Mouse (Mus musculus) retina, postnatal 7 days (tissue): ENCODE results near the gene Klhl11.

Experiments
- DNase-seq: peaks from one replicate; pipeline ENCODE4 v3.0.0-alpha.2; 2012; ENCODE audit warnings: low read depth, low spot score

The Klhl11 gene

DNA sequence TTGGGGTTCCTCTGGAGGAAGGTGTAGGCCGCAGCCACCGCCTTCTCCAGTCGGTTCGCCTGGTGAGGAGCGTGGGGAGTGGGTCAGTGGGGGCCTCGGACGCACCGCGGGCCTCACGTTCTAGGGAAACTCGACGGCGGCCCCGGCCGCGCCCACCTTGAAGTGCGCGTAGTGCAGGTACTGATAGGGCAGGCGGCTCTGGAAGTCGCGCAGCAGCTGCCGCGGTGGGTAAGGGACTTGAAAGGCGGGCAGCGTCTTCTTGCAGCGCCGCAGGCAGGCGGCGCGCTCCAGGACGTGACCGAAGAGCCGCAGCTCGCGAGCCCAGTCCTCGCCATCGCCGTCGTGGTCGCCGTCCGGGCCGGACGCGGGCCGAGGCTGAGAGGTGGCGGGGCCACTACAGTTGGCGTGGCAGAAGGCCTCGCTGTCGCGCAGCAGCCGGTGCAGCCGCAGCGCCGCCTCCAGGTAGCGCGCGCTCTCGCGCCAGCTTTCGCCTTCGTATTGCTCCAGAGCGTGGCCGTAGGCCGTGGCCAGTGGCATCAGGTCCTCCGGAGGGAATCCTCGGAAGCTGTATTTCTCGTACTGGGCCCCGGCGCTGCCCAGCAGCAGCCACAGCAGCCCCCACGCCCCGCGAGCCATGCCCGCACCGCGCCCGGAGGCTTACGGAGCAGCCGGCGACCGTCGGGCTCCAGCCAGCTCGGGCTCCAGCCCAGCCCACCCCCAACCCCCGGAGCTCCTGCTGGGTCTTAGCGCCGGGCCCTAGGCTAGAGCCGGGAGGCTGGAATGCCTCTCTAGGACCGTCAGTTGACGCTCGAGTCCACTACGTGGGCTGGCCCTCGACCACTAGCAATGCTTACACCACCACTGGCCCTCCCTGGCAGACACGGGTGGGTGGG, 58.3 kb downstream of the Klhl11 start, which contains the start of gene P3h4:
Gene P3h4, minus strand, starts transcription at position 816 of the 893 bp plus-strand sequence.
- DNase-seq: peak; percentile 69

DNA sequence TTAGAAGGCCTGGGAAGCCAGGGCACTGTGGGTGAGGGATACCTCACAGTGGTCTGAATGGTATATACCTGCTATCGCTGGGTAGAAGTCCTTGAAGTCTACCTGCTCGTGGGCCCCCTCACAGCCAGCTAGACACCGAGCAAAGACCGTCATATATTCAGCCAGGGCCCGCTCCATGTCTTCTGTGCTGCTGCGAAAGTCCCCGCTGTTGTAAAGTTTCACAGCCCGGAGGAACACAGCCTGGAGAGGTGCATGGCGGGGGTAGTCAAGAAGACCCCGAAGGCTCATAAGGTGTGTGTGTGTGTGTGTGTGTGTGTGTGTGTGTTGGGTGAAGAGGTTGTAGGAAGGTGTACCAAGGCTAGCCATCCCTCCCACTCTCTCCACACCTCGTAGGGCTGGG, 59.0 kb downstream of the Klhl11 start:
- no peak for DNase-seq
